Mouse (Mus musculus): ENCODE results near the gene Fhdc1.

The Fhdc1 gene

GRCm38 (mm10) chr3:84480006-84480897, at the start of gene Fhdc1:
TSS of gene Fhdc1 (minus strand) at chr3:84480429.
- DNase-seq = peak; percentile 51

- peak; percentile 32 for DNase-seq
These were observed 48.8 kb upstream of the Fhdc1 start for GRCm38 (mm10) chr3:84529021-84529420.

GRCm38 (mm10) chr3:84524952-84525351, 44.7 kb upstream of the Fhdc1 start:
- no peak for DNase-seq

GRCm38 (mm10) chr3:84516163-84516562, 35.9 kb upstream of the Fhdc1 start:
- no peak for DNase-seq

GRCm38 (mm10) chr3:84512774-84513515, 32.7 kb upstream of the Fhdc1 start:
- no peak for DNase-seq

- DNase-seq = no peak
These were observed 25.0 kb upstream of the Fhdc1 start for GRCm38 (mm10) chr3:84505193-84505592.

GRCm38 (mm10) chr3:84504291-84504690, 24.1 kb upstream of the Fhdc1 start:
- no peak for DNase-seq

GRCm38 (mm10) chr3:84502101-84502500, 21.9 kb upstream of the Fhdc1 start:
- DNase-seq = no peak

GRCm38 (mm10) chr3:84500491-84500890, 20.3 kb upstream of the Fhdc1 start:
- DNase-seq = no peak

GRCm38 (mm10) chr3:84497718-84498117, 17.5 kb upstream of the Fhdc1 start:
- DNase-seq = no peak

GRCm38 (mm10) chr3:84492657-84493056, 12.4 kb upstream of the Fhdc1 start:
- DNase-seq = no peak

- DNase-seq = no peak
These were observed 11.9 kb upstream of the Fhdc1 start for GRCm38 (mm10) chr3:84492148-84492547.

- no peak for DNase-seq
These were observed 8.5 kb upstream of the Fhdc1 start for GRCm38 (mm10) chr3:84488716-84489115.

- no peak for DNase-seq
These were observed 4.7 kb upstream of the Fhdc1 start for GRCm38 (mm10) chr3:84484891-84485290.

GRCm38 (mm10) chr3:84484333-84484732, 4.1 kb upstream of the Fhdc1 start:
- DNase-seq = no peak

GRCm38 (mm10) chr3:84482121-84482520, 1.9 kb upstream of the Fhdc1 start:
- no peak for DNase-seq

GRCm38 (mm10) chr3:84481104-84481503, 875 bp upstream of the Fhdc1 start:
- DNase-seq = no peak

GRCm38 (mm10) chr3:84479293-84480005, 780 bp downstream of the Fhdc1 start:
- peak; percentile 24 for DNase-seq

GRCm38 (mm10) chr3:84478896-84479292, 1.3 kb downstream of the Fhdc1 start:
- no peak for DNase-seq

- DNase-seq = no peak
These were observed 2.0 kb downstream of the Fhdc1 start for GRCm38 (mm10) chr3:84478195-84478594.

GRCm38 (mm10) chr3:84477498-84477897, 2.7 kb downstream of the Fhdc1 start:
- DNase-seq = no peak

- no peak for DNase-seq
These were observed 5.1 kb downstream of the Fhdc1 start for GRCm38 (mm10) chr3:84474981-84475775.
